Mouse (Mus musculus): ENCODE measurements around the gene Khsrp. TPM values are rescaled to one million over a fixed set of nuclear protein-coding genes. Genes with fewer than 3 reads are reported as not detected.
A peak's percentile ranks its signal among the peaks of the same experiment; 100 is the strongest.

The Khsrp gene
- total RNA-seq, 2 experiments from 2014 or later, result 111 to 121 TPM

- no peak for DNase-seq
Measured at GRCm38 (mm10) chr17:57029691-57030090, 1.6 kb downstream of the Khsrp start.

DNA sequence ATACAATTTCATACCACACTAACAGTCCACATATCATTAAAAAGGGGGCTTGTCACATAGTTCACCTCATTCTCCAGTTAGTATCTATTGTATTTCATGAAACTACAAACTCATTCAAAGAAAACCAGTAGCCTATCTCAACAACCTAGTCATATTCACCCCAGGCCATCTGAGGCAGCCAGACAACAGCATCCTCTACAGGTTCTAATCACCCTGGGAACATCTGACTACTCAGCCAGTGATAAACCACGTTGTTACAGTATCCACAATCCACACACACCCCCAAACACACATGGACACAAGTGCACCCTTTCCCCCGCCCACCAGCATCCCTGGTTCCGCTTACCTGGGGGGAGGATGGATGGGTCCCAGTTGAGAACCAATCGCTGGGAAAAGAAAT is 3.9 kb downstream of the Khsrp start:
- DNase-seq, result no peak

- DNase-seq, result no peak
Measured at GRCm38 (mm10) chr17:57020960-57021359, 10.4 kb downstream of the Khsrp start.

- DNase-seq, result no peak
Measured at GRCm38 (mm10) chr17:57019693-57020092, 11.6 kb downstream of the Khsrp start.

DNA sequence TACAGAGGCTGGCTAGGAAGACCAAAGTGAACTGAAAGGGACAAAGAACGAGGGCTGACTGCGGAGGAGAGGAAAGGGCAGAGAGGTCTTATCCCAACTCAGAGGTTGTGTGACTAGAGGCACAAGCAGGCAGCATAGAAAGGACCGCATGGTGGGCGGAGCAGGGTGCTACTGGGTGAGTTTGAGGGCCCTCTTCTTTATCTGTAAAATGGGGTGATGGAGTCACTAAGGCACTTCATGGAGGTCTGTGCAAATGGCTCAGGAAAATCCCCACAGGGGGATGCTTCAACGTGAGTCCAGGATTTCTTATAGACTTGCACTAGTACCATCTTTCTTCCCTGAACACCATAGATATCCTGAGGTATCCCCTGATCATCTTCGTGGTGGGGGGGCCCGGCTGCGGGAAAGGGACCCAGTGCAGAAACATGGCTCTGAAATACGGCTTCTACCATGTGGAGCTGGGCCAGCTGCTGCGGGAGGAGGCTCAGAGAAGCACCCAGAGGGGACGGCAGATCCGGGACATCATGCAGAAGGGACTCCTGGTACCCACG is 19.0 kb downstream of the Khsrp start:
- DNase-seq, result no peak

DNA sequence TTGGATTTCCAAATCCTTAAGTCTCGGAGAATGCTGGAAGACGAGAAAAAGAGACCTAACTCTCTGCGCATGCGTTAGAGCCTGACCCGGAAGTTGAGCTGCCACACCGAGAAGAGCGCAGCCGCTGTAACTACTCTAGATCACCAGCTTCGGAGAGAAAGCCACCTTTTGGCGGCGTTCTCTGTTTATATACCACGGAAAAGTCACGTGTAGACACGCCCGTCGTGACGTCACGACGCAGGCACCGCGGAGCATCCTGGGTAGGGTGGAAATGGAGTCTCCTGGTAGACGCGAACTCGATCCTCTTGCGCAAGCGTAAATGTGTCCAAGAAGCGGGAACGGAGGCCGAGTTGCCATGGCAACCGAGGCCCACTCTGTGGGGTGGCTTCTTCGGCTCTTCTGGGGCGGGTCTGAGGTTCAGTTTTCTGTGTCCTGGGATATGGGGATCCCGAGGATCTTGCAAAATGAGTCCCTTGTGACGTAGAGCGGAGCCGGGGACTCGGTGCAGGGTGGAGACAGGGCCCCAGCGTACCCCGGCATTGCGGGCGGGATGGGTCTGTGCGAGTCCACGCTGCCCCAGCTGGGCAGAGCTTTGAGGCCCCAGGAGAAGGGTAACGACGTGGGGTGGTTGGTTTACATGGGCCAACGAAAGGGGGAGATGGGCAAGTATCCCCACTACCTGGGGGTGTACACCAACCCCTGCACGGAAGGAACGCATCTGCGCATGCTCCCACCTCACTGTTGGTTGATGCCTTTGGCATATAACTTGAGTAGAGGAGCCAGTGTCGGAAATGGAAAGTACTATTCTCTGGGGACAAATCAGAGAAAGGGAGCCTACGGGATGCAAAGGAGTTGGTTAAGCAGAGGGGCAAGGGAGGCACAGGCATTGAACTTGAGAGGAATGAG is 19.8 kb downstream of the Khsrp start, which contains the start of the genes Gtf2f1 and Gm17949:
Gtf2f1 (minus strand) TSS at position 53 of the 906 bp plus-strand sequence.
Gm17949 (plus strand) TSS at position 234 of the 906 bp plus-strand sequence.
- peak; percentile 89 to 91 for DNase-seq

DNA sequence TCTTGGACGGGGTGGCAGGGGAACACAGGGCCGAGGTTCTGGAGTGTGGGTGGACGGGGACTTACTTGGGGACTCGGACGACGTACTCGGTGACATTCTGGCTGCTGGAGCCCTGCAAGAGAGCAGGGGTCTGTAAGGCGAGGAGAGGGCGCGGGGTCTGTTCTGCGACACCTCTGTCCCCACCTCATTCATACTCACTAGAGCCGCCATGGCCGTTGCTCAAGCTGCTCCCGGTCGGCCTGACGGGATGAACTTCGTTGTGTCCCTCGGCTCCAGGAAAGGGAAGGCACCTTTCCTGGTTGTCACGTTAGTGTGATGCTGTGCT is 20.4 kb downstream of the Khsrp start:
- DNase-seq, result peak in 1 of 2 experiments; percentile 30

GRCm38 (mm10) chr17:57007137-57007905 is 24.0 kb downstream of the Khsrp start:
- DNase-seq, result no peak

DNA sequence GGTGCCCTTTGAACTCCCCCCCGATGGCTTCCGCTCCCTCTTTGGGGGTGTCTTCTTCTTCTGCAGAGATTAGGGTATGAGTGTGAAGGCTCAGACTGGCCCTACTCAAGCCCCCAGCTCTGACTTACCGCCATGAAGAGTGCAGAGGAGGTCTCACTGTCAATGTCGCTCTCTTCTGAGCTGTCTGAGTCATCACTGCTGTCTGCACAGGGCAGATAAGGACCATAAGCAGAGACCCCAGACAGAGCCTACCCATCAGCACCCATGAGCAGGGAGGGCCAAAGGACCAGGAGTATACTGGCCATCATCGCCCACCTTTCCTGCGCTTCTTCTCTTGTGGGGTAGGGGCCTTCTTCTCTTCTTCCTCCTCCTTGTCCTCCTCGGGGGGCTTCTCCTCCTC is 27.3 kb downstream of the Khsrp start:
- no peak for DNase-seq

DNA sequence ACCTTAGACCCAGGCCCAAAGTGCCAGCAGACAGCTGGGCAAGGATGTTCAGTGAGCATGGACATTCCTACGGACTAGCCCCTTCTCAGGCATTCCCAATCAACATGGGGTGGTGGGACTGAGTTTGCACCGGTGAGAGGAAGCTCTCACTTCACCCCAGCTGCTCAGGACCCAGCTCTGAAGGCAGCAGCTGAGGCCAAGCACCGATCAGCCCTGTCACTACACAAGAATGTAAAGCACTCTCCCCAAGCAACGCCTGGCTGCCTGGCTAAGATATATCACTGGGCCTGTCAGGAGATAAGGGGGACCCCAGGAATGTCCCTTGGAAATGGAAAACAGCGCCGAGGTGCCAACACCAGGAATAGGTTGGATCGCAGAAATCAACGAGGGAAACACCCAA is 30.1 kb downstream of the Khsrp start:
- no peak for DNase-seq

GRCm38 (mm10) chr17:56999968-57000609 is 31.2 kb downstream of the Khsrp start, which contains the start of gene Pspn:
Gene Pspn (minus strand): TSS chr17:57000018.
- no peak for DNase-seq

- no peak for DNase-seq
Measured at GRCm38 (mm10) chr17:56999414-56999813, 31.9 kb downstream of the Khsrp start.

DNA sequence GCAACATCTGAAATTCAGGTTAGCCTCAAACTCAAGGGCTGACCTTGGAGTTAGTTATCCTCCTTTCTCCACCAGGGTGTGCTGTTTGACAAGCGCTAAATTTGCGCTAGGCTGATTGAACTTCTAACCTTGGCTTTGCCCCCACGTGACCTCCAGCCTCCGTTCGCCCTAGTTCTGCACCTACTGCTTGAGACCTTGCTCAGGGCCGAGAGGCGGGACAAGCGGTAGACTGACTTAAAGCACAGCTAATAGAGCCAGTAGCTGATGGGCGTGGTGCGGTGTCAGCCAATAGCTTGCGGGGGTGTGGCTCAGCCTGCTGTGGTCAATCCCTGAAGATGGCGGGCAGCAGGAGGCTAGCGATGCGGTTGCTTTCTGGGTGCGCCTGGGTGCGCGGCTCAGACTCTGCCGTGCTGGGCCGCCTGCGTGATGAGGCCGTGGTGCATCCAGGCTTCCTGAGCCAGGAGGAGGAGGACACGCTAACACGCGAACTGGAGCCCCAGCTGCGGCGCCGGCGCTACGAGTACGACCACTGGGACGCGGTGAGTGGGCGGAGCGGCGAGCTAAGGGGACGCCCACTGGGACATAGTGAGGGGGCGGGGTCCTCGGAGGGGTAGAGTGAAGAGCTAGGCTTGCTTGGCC is 34.2 kb downstream of the Khsrp start, which contains the start of gene Alkbh7:
Alkbh7 (plus strand) TSS at position 311 of the 639 bp plus-strand sequence.
- peak; percentile 92 to 94 for DNase-seq

- DNase-seq, result no peak
Measured at GRCm38 (mm10) chr17:56996506-56996905, 34.8 kb downstream of the Khsrp start.

DNA sequence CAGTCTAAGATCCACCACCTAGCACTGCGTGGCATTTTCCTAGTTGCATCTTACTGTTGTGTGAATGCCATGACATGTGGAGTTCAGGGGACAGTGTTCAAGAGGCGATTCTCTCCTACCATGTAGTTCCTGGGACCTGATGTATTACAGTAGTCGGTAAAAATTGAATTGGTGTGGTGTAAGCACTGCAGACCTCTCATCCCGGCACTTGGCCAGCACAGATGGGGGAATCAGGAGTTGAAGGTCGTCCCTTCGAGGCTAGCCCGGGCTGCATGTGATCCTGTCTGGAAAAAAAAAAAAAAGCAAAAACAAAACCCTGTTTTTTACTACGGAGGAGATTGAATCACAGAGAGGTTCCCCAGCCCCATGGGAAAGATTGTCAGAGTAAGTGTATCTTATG is 36.3 kb downstream of the Khsrp start:
- DNase-seq, result no peak

GRCm38 (mm10) chr17:56990966-56991365 is 40.4 kb downstream of the Khsrp start:
- no peak for DNase-seq

DNA sequence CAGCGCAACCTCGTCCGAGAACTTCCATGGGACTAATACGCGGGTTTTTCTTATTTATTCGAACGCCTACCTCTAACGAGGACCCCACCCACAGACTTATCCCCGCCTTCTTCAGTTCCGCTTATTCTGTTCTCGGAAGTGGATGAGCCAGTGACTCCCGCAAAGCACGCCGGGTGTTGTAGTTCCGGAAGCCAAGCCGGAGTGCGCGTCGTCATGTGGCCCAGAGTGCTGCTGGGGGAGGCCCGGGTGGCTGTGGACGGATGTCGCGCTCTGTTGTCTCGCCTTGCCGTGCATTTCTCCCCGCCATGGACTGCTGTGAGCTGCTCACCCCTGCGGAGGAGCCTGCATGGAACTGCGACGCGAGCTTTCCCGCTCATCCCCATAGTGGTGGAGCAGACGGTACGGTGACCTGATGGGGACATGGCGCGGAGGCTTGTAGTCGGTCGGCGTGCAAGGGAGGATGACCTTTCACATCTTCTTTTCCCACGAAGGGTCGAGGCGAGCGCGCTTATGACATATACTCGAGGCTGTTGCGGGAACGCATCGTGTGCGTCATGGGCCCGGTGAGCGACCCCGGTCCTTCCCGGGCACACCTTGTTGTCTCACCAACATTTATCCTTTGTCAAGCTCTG is 41.1 kb downstream of the Khsrp start, which contains the start of gene Clpp:
Clpp (plus strand) TSS at position 191 of the 632 bp plus-strand sequence.
- DNase-seq, result peak; percentile 94

- no peak for DNase-seq
Measured at GRCm38 (mm10) chr17:56989467-56990114, 41.7 kb downstream of the Khsrp start.

DNA sequence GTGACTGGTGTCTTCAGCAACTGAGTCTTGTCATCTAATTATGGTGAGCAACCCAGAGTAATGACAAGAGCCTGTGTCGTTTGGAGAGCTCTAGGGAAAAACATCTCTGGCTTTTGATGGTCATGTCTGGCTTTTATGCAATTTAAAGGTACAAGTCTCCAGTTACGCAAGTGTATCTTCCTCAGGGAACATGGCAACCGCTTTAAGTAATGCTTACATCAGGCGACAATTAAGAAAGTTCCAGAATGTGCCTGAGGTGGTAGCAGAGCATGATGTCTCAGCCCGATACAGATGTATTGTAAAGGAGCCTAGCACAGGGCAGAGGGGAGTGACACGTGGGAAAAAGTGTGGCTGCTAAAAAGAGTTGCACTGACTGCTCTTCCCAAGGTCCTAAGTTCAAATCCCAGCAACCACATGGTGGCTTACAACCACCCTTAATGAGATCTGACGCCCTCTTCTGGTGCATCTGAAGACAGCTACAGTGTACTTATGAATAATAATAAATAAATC is 42.3 kb downstream of the Khsrp start:
- DNase-seq, result no peak

DNA sequence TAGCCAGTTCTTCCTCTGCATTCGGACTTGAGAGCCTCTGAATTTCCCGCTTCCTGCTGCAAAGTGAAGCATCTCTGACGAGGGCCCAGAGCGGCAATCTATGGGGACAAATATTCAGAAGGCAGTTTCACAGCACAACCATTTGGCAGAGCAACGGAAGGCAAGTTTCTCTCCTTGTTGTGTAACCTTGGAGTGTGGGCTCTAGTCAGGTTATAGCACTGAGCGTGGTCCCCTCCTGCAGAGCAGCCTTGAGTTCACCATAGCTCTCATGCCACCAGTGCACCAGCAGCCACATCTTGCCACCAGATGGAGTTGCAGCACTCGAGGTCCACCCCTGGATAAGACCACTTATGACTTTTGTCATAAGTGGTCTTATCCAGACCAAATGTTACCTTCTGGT is 42.9 kb downstream of the Khsrp start:
- no peak for DNase-seq
